Mouse (Mus musculus): ENCODE results near the gene Plscr3. TPM values are rescaled to one million over a fixed set of nuclear protein-coding genes. Genes with fewer than 3 reads are reported as not detected.

Plscr3 gene
- total RNA-seq, 2 experiments from 2014 or later: 26.0 to 27.7 TPM

GRCm38 (mm10) chr11:69883527-69884151, 37.5 kb downstream of the Plscr3 start:
- no peak for ATAC-seq (replicated peaks; ENCODE audit: low FRiP score, poor library complexity, severe bottlenecking)

GRCm38 (mm10) chr11:69884240-69884639, 38.1 kb downstream of the Plscr3 start:
- ATAC-seq (replicated peaks; ENCODE audit: low FRiP score, poor library complexity, severe bottlenecking): no peak

GRCm38 (mm10) chr11:69884663-69885062, 38.5 kb downstream of the Plscr3 start:
- ATAC-seq (replicated peaks; ENCODE audit: low FRiP score, poor library complexity, severe bottlenecking): no peak

- peak; percentile 75 for ATAC-seq (replicated peaks; ENCODE audit: low FRiP score, poor library complexity, severe bottlenecking)
These were observed 40.9 kb downstream of the Plscr3 start for GRCm38 (mm10) chr11:69886907-69887635.

- peak; percentile 62 for ATAC-seq (replicated peaks; ENCODE audit: low FRiP score, poor library complexity, severe bottlenecking)
These were observed 45.3 kb downstream of the Plscr3 start for GRCm38 (mm10) chr11:69891482-69891881.

- no peak for ATAC-seq (replicated peaks; ENCODE audit: low FRiP score, poor library complexity, severe bottlenecking)
These were observed 48.5 kb downstream of the Plscr3 start for GRCm38 (mm10) chr11:69894671-69895070.

GRCm38 (mm10) chr11:69895291-69895690, 49.1 kb downstream of the Plscr3 start, which contains the start of gene Acap1:
Gene Acap1, minus strand, starts transcription at chr11:69895539.
- no peak for ATAC-seq (replicated peaks; ENCODE audit: low FRiP score, poor library complexity, severe bottlenecking)

- ATAC-seq (replicated peaks; ENCODE audit: low FRiP score, poor library complexity, severe bottlenecking): no peak
These were observed 53.7 kb downstream of the Plscr3 start for GRCm38 (mm10) chr11:69899870-69900269.

GRCm38 (mm10) chr11:69900471-69901405, 54.6 kb downstream of the Plscr3 start, which contains the start of the genes 2810408A11Rik and Neurl4:
Gene 2810408A11Rik, minus strand, starts transcription at chr11:69900987.
Gene Neurl4, plus strand, starts transcription at chr11:69901072.
- peak; percentile 87 for ATAC-seq (replicated peaks; ENCODE audit: low FRiP score, poor library complexity, severe bottlenecking)

- peak; percentile 69 for ATAC-seq (replicated peaks; ENCODE audit: low FRiP score, poor library complexity, severe bottlenecking)
These were observed 55.2 kb downstream of the Plscr3 start for GRCm38 (mm10) chr11:69901406-69901846.

Other genes starting within 250 kb of the Plscr3 start
Only the 30 nearest of the 43 such genes appear.
- 3.2 TPM in 1 of 2 replicates, not detected in the other for gene Tnfsf13, start 160.6 kb upstream of the Plscr3 start, total RNA-seq (2015; ENCODE audit: low replicate concordance)
- 4.1 TPM in 1 of 2 replicates, not detected in the other for gene Tnfsf13, start 160.6 kb upstream of the Plscr3 start, total RNA-seq (2017; ENCODE audit: low replicate concordance)
- 1.3 and 7.2 TPM in 2 replicates for gene Tnfsf12, start 150.5 kb upstream of the Plscr3 start, total RNA-seq (2015; ENCODE audit: low replicate concordance)
- gene Tnfsf12, start 150.5 kb upstream of the Plscr3 start, total RNA-seq (2017; ENCODE audit: low replicate concordance): not detected in 2 replicates
- 1.8 TPM in 1 of 2 replicates, not detected in the other for gene Tnfsfm13, start 150.3 kb upstream of the Plscr3 start, total RNA-seq (2015; ENCODE audit: low replicate concordance)
- 6.4 and 9.4 TPM in 2 replicates for gene Tnfsfm13, start 150.3 kb upstream of the Plscr3 start, total RNA-seq (2017; ENCODE audit: low replicate concordance)
- gene Polr2a, start 87.7 kb upstream of the Plscr3 start, total RNA-seq (2015; ENCODE audit: low replicate concordance): 124 and 145 TPM in 2 replicates
- gene Polr2a, start 87.7 kb upstream of the Plscr3 start, total RNA-seq (2017; ENCODE audit: low replicate concordance): 131 and 162 TPM in 2 replicates
- not detected in 2 replicates for gene Slc35g3, start 84.4 kb upstream of the Plscr3 start, total RNA-seq (2015; ENCODE audit: low replicate concordance)
- gene Slc35g3, start 84.4 kb upstream of the Plscr3 start, total RNA-seq (2017; ENCODE audit: low replicate concordance): not detected in 2 replicates
- gene Zbtb4, start 80.5 kb upstream of the Plscr3 start, total RNA-seq (2015; ENCODE audit: low replicate concordance): 2.9 and 3.8 TPM in 2 replicates
- gene Zbtb4, start 80.5 kb upstream of the Plscr3 start, total RNA-seq (2017; ENCODE audit: low replicate concordance): 0.77 and 3.0 TPM in 2 replicates
- gene Chrnb1, start 50.4 kb upstream of the Plscr3 start, total RNA-seq (2015; ENCODE audit: low replicate concordance): not detected in 2 replicates
- gene Chrnb1, start 50.4 kb upstream of the Plscr3 start, total RNA-seq (2017; ENCODE audit: low replicate concordance): 0.77 TPM in 1 of 2 replicates, not detected in the other
- not detected in 2 replicates for gene Fgf11, start 44.5 kb upstream of the Plscr3 start, total RNA-seq (2015; ENCODE audit: low replicate concordance)
- not detected in 2 replicates for gene Fgf11, start 44.5 kb upstream of the Plscr3 start, total RNA-seq (2017; ENCODE audit: low replicate concordance)
- gene Tmem102, start 40.8 kb upstream of the Plscr3 start, total RNA-seq (2015; ENCODE audit: low replicate concordance): not detected in 2 replicates
- gene Tmem102, start 40.8 kb upstream of the Plscr3 start, total RNA-seq (2017; ENCODE audit: low replicate concordance): not detected in 2 replicates
- not detected in 2 replicates for gene Gm39566, start 31.1 kb upstream of the Plscr3 start, total RNA-seq (2015; ENCODE audit: low replicate concordance)
- not detected in 2 replicates for gene Gm39566, start 31.1 kb upstream of the Plscr3 start, total RNA-seq (2017; ENCODE audit: low replicate concordance)
- gene Spem2, start 27.9 kb upstream of the Plscr3 start, total RNA-seq (2015; ENCODE audit: low replicate concordance): not detected in 2 replicates
- not detected in 2 replicates for gene Spem2, start 27.9 kb upstream of the Plscr3 start, total RNA-seq (2017; ENCODE audit: low replicate concordance)
- not detected in 2 replicates for gene Spem1, start 24.2 kb upstream of the Plscr3 start, total RNA-seq (2015; ENCODE audit: low replicate concordance)
- not detected in 2 replicates for gene Spem1, start 24.2 kb upstream of the Plscr3 start, total RNA-seq (2017; ENCODE audit: low replicate concordance)
- 0.72 and 0.84 TPM in 2 replicates for gene Nlgn2, start 8.6 kb upstream of the Plscr3 start, total RNA-seq (2015; ENCODE audit: low replicate concordance)
- 0.08 and 0.26 TPM in 2 replicates for gene Nlgn2, start 8.6 kb upstream of the Plscr3 start, total RNA-seq (2017; ENCODE audit: low replicate concordance)
- 258 and 276 TPM in 2 replicates for gene Tmem256, start 7.9 kb upstream of the Plscr3 start, total RNA-seq (2015; ENCODE audit: low replicate concordance)
- gene Tmem256, start 7.9 kb upstream of the Plscr3 start, total RNA-seq (2017; ENCODE audit: low replicate concordance): 123 and 303 TPM in 2 replicates
- gene Tnk1, start 12.4 kb downstream of the Plscr3 start, total RNA-seq (2015; ENCODE audit: low replicate concordance): 5.9 and 6.8 TPM in 2 replicates
- 7.3 and 8.1 TPM in 2 replicates for gene Tnk1, start 12.4 kb downstream of the Plscr3 start, total RNA-seq (2017; ENCODE audit: low replicate concordance)
- not detected in 2 replicates for gene Tmem95, start 31.6 kb downstream of the Plscr3 start, total RNA-seq (2015; ENCODE audit: low replicate concordance)
- gene Tmem95, start 31.6 kb downstream of the Plscr3 start, total RNA-seq (2017; ENCODE audit: low replicate concordance): not detected in 2 replicates
- gene Kctd11, start 35.0 kb downstream of the Plscr3 start, total RNA-seq (2015; ENCODE audit: low replicate concordance): 0.72 and 0.84 TPM in 2 replicates
- gene Kctd11, start 35.0 kb downstream of the Plscr3 start, total RNA-seq (2017; ENCODE audit: low replicate concordance): 0.13 TPM in 1 of 2 replicates, not detected in the other
- gene Acap1, start 49.2 kb downstream of the Plscr3 start, total RNA-seq (2015; ENCODE audit: low replicate concordance): 9.4 and 12.6 TPM in 2 replicates
- 8.5 and 11.6 TPM in 2 replicates for gene Acap1, start 49.2 kb downstream of the Plscr3 start, total RNA-seq (2017; ENCODE audit: low replicate concordance)
- 2.5 TPM in 1 of 2 replicates, not detected in the other for gene 2810408A11Rik, start 54.6 kb downstream of the Plscr3 start, total RNA-seq (2015; ENCODE audit: low replicate concordance)
- gene 2810408A11Rik, start 54.6 kb downstream of the Plscr3 start, total RNA-seq (2017; ENCODE audit: low replicate concordance): 0.51 TPM in 1 of 2 replicates, not detected in the other
- gene Neurl4, start 54.7 kb downstream of the Plscr3 start, total RNA-seq (2015; ENCODE audit: low replicate concordance): 8.6 and 8.8 TPM in 2 replicates
- 23.2 and 59.7 TPM in 2 replicates for gene Neurl4, start 54.7 kb downstream of the Plscr3 start, total RNA-seq (2017; ENCODE audit: low replicate concordance)
- 268 and 359 TPM in 2 replicates for gene Gps2, start 67.5 kb downstream of the Plscr3 start, total RNA-seq (2015; ENCODE audit: low replicate concordance)
- 130 and 161 TPM in 2 replicates for gene Gps2, start 67.5 kb downstream of the Plscr3 start, total RNA-seq (2017; ENCODE audit: low replicate concordance)
- gene Eif5a, start 75.6 kb downstream of the Plscr3 start, total RNA-seq (2015; ENCODE audit: low replicate concordance): 394 and 471 TPM in 2 replicates
- 246 and 254 TPM in 2 replicates for gene Eif5a, start 75.6 kb downstream of the Plscr3 start, total RNA-seq (2017; ENCODE audit: low replicate concordance)
- not detected in 2 replicates for gene Ybx2, start 89.4 kb downstream of the Plscr3 start, total RNA-seq (2015; ENCODE audit: low replicate concordance)
- 3.9 TPM in 1 of 2 replicates, not detected in the other for gene Ybx2, start 89.4 kb downstream of the Plscr3 start, total RNA-seq (2017; ENCODE audit: low replicate concordance)
- 94.7 and 103 TPM in 2 replicates for gene Slc2a4, start 101.8 kb downstream of the Plscr3 start, total RNA-seq (2015; ENCODE audit: low replicate concordance)
- gene Slc2a4, start 101.8 kb downstream of the Plscr3 start, total RNA-seq (2017; ENCODE audit: low replicate concordance): 246 and 613 TPM in 2 replicates
- not detected in 2 replicates for gene Cldn7, start 118.4 kb downstream of the Plscr3 start, total RNA-seq (2015; ENCODE audit: low replicate concordance)
- gene Cldn7, start 118.4 kb downstream of the Plscr3 start, total RNA-seq (2017; ENCODE audit: low replicate concordance): not detected in 2 replicates
- 49.4 and 83.4 TPM in 2 replicates for gene Ctdnep1, start 134.8 kb downstream of the Plscr3 start, total RNA-seq (2015; ENCODE audit: low replicate concordance)
- 17.1 and 20.9 TPM in 2 replicates for gene Ctdnep1, start 134.8 kb downstream of the Plscr3 start, total RNA-seq (2017; ENCODE audit: low replicate concordance)
- gene Elp5, start 136.1 kb downstream of the Plscr3 start, total RNA-seq (2015; ENCODE audit: low replicate concordance): 45.0 and 50.7 TPM in 2 replicates
- gene Elp5, start 136.1 kb downstream of the Plscr3 start, total RNA-seq (2017; ENCODE audit: low replicate concordance): 25.3 and 45.8 TPM in 2 replicates
- 393 and 394 TPM in 2 replicates for gene Gabarap, start 144.8 kb downstream of the Plscr3 start, total RNA-seq (2015; ENCODE audit: low replicate concordance)
- gene Gabarap, start 144.8 kb downstream of the Plscr3 start, total RNA-seq (2017; ENCODE audit: low replicate concordance): 161 and 239 TPM in 2 replicates
- gene Phf23, start 149.4 kb downstream of the Plscr3 start, total RNA-seq (2015; ENCODE audit: low replicate concordance): 18.7 and 21.4 TPM in 2 replicates
- 22.2 and 25.4 TPM in 2 replicates for gene Phf23, start 149.4 kb downstream of the Plscr3 start, total RNA-seq (2017; ENCODE audit: low replicate concordance)
- 2.9 and 4.3 TPM in 2 replicates for gene Dvl2, start 154.2 kb downstream of the Plscr3 start, total RNA-seq (2015; ENCODE audit: low replicate concordance)
- 0.30 and 2.4 TPM in 2 replicates for gene Dvl2, start 154.2 kb downstream of the Plscr3 start, total RNA-seq (2017; ENCODE audit: low replicate concordance)